Mouse (Mus musculus) ES-Bruce4 (cell line): ENCODE measurements around the gene Slc22a3. TPM values are rescaled to one million over a fixed set of nuclear protein-coding genes. Genes with fewer than 3 reads are reported as not detected.

Experiments used
- H3K27ac ChIP-seq: 2 replicates; pipeline ENCODE4 v1.5.1; 2012; ENCODE audit warnings: low read length, inconsistent platforms; ENCODE audit not compliant: insufficient read depth
- H3K27me3 ChIP-seq: 2 replicates; pipeline ENCODE4 v1.6.1; 2012; ENCODE audit warnings: mild to moderate bottlenecking, low read length, inconsistent platforms; ENCODE audit not compliant: control insufficient read depth, poor library complexity, insufficient read depth, severe bottlenecking
- H3K36me3 ChIP-seq: 2 replicates; pipeline ENCODE4 v1.6.1; 2012; ENCODE audit warnings: inconsistent platforms, mild to moderate bottlenecking, low read length, moderate library complexity; ENCODE audit not compliant: control insufficient read depth, poor library complexity, insufficient read depth, severe bottlenecking
- H3K4me1 ChIP-seq: one replicate; pipeline ENCODE4 v1.8.1; 2011; ENCODE audit warnings: low read length; ENCODE audit not compliant: control insufficient read depth, insufficient read depth
- H3K4me3 ChIP-seq: 2 replicates; pipeline ENCODE4 v1.5.1; 2011; ENCODE audit warnings: low read depth, mild to moderate bottlenecking, low read length
- H3K9ac ChIP-seq: 2 replicates; pipeline ENCODE4 v1.6.1; 2012; ENCODE audit warnings: low read depth, mild to moderate bottlenecking, inconsistent platforms; ENCODE audit not compliant: poor library complexity, severe bottlenecking
- H3K9me3 ChIP-seq: replicated peaks from 2 replicates; pipeline ENCODE4 v1.6.1; 2012; ENCODE audit warnings: mild to moderate bottlenecking, low read length, inconsistent platforms; ENCODE audit not compliant: control insufficient read depth, poor library complexity, insufficient read depth, severe bottlenecking
- CTCF ChIP-seq: IDR thresholded peaks from one replicate; pipeline ENCODE4 v1.8.1; 2011; ENCODE audit warnings: low read depth, low read length
- EP300 ChIP-seq: IDR thresholded peaks from 2 replicates; pipeline ENCODE4 v1.6.1; 2011; ENCODE audit warnings: low read depth, low read length; ENCODE audit not compliant: insufficient read depth
- POLR2A ChIP-seq: IDR thresholded peaks from one replicate; pipeline ENCODE4 v1.8.1; 2011; ENCODE audit warnings: low read length; ENCODE audit not compliant: insufficient read depth
- polyA plus RNA-seq: library from polyadenylated mRNA; stranded (reverse); fragments of >200 nt; gene quantifications from 2 replicates; pipeline ENCODE4 v1.2.4, GENCODE M21; 2011; ENCODE audit warnings: low read depth; ENCODE audit not compliant: missing spikeins, insufficient read depth, insufficient read length

Gene Slc22a3
- polyA plus RNA-seq, 1 experiment, result 0.63 TPM

GRCm38 (mm10) chr17:12412181-12412890 lies 95.2 kb downstream of the Slc22a3 start:
- Histone ChIP-seq H3K27ac (no peak overlapping the region), H3K36me3 (no peaks in the 10 kb centered on the region), H3K27me3 (no peaks in the 10 kb centered on the region), H3K9ac (no peak overlapping the region), H3K4me1 (no peaks in the 10 kb centered on the region), H3K9me3 (0 out of 2 replicates have a peak, but pooled peaks cover 2% of the 10 kb centered on the region), H3K4me3 (no peak overlapping the region)
- TF ChIP-seq EP300 (no peak), CTCF (no peak), POLR2A (no peak)

GRCm38 (mm10) chr17:12409346-12409944 lies 98.1 kb downstream of the Slc22a3 start:
- TF ChIP-seq CTCF (no peak), POLR2A (no peak), EP300 (no peak)
- no peak overlapping the region for H3K4me3 ChIP-seq
- no peak overlapping the region for H3K9ac ChIP-seq
- H3K36me3 ChIP-seq, result no peaks in the 10 kb centered on the region
- no peaks in the 10 kb centered on the region for H3K4me1 ChIP-seq
- H3K27ac ChIP-seq, result no peak overlapping the region
- no peaks in the 10 kb centered on the region for H3K27me3 ChIP-seq
- H3K9me3 ChIP-seq, result 0 out of 2 replicates have a peak, but pooled peaks cover 2% of the 10 kb centered on the region

- no peak overlapping the region for H3K4me3 ChIP-seq
- no peak overlapping the region for H3K9ac ChIP-seq
- no peaks in the 10 kb centered on the region for H3K4me1 ChIP-seq
- TF ChIP-seq POLR2A (no peak), CTCF (peak; percentile 7)
- H3K27ac ChIP-seq, result no peak overlapping the region
- no peaks in the 10 kb centered on the region for H3K27me3 ChIP-seq
- 0 out of 2 replicates have a peak, but pooled peaks cover 2% of the 10 kb centered on the region for H3K9me3 ChIP-seq
- no peaks in the 10 kb centered on the region for H3K36me3 ChIP-seq
These were observed 104.1 kb downstream of the Slc22a3 start for GRCm38 (mm10) chr17:12403420-12403819.

- H3K36me3 ChIP-seq, result no peaks in the 10 kb centered on the region
- H3K9ac ChIP-seq, result no peak overlapping the region
- no peak overlapping the region for H3K27ac ChIP-seq
- no peaks in the 10 kb centered on the region for H3K27me3 ChIP-seq
- no peak for TF ChIP-seq CTCF
- no peaks in the 10 kb centered on the region for H3K4me1 ChIP-seq
- H3K4me3 ChIP-seq, result no peak overlapping the region
- no peaks in the 10 kb centered on the region for H3K9me3 ChIP-seq
These were observed 111.3 kb downstream of the Slc22a3 start for GRCm38 (mm10) chr17:12396163-12396677.

GRCm38 (mm10) chr17:12388239-12388638 lies 119.3 kb downstream of the Slc22a3 start:
- TF ChIP-seq POLR2A (no peak), EP300 (no peak)
- Histone ChIP-seq H3K9me3 (no peaks in the 10 kb centered on the region), H3K36me3 (no peaks in the 10 kb centered on the region), H3K27me3 (no peaks in the 10 kb centered on the region), H3K4me3 (no peak overlapping the region), H3K27ac (no peak overlapping the region), H3K9ac (no peak overlapping the region), H3K4me1 (no peaks in the 10 kb centered on the region)

- Histone ChIP-seq H3K27ac (no peak overlapping the region), H3K4me1 (no peaks in the 10 kb centered on the region), H3K27me3 (no peaks in the 10 kb centered on the region), H3K9me3 (no peaks in the 10 kb centered on the region), H3K4me3 (no peak overlapping the region), H3K9ac (no peak overlapping the region), H3K36me3 (no peaks in the 10 kb centered on the region)
- TF ChIP-seq CTCF, result no peak
- TF ChIP-seq EP300, result no peak
- TF ChIP-seq POLR2A, result no peak
These were observed 119.7 kb downstream of the Slc22a3 start for GRCm38 (mm10) chr17:12387781-12388180.
